Mouse (Mus musculus) testis, adult 2 months (tissue): ENCODE data around the gene Tprkb.

Experiments used
- CTCF ChIP-seq: fragments of 200-500 bp; IDR thresholded peaks from 2 replicates; pipeline ENCODE4 v1.5.1; 2012; ENCODE audit warnings: low read depth, mild to moderate bottlenecking, inconsistent platforms, low read length, moderate library complexity; ENCODE audit not compliant: control insufficient read depth, insufficient read depth, insufficient replicate concordance
- POLR2A ChIP-seq: fragments of 200-500 bp; IDR thresholded peaks from 2 replicates; pipeline ENCODE4 v1.6.1; 2012; ENCODE audit warnings: low read depth, mild to moderate bottlenecking, inconsistent platforms, low read length, moderate library complexity; ENCODE audit not compliant: control insufficient read depth

DNA sequence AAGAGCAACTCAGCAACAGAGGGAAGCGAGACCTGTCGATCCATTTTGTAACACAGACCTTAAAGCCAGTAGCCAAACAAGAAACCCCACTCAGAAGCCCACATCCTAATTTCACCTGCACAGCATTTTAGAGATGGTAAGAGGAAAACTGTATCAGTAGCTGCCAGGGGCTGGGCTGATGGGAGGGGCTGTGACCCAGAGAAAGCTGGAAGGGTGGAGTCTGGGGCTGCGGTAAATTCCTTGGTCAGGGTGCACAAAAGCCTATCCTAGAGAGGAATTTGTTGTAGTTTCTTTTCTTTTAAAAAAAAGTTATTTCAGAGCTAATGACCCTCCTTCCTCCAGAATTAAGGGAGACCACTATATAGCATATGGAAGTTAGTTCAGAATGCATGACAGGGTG is 30.8 kb downstream of the Tprkb start:
- TF ChIP-seq POLR2A (no peak), CTCF (no peak)
